Mouse (Mus musculus) kidney, adult 11 months (tissue): ENCODE results near the gene Pax2.

Experiments
- DNase-seq: peaks from one replicate; pipeline ENCODE4 v3.0.0; 2022

The Pax2 gene

DNA sequence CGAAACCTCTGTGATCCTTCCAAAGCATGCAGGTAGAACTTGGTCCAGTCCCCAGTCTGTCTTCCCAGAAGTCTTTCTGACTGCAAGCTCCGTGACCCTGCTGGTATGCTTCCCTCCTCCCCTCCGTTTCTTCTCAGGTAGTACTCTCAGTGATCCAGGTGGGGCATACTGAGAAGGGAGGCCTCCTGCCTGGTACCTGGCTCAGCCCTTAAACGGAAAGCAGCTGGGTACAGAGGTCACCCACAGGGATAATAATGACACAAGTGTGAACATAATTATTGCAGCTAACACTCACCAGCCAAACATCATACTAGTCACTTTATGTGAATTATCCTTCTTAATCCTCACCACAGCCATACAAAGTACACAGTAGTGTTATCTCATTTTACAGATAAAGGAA, 28.5 kb downstream of the Pax2 start:
- DNase-seq: no peak

DNA sequence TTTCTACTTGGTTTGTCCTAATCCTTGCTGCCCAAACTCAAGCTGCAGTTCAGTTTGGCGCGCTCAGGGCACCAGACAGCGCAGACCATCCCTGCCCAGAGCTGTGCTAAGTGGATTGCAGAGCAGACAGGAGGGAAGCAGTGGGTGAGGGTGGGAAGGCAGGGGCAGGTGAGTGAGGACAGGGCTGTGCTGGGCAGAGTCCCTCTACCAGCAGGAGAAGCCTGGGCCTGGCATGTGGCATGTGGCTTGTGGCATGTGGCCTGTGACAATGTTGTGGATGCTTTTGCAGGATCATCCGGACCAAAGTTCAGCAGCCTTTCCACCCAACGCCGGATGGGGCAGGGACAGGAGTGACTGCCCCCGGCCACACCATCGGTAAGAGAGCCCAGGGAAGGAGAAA, 32.6 kb downstream of the Pax2 start:
- DNase-seq: peak; percentile 33

DNA sequence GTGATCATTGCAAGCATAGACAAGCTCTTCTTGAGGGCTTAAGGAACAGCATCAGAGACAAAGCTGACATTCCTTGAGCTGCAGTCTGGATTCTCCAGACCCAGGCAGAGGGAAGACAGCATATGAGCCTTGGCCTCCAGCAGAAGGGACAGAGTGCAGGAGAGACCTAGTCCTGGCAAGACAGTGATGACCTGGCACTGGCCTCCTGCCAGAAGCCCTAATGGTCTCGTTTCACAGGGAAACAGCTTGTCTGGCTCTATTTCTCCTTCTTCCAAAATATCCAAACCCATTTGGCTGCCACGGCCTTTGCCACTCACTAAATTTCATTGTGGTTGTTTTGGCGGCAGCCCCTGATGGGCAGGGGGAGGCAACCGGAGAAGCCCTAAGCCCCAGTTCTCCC, 36.1 kb downstream of the Pax2 start:
- DNase-seq: peak; percentile 81

DNA sequence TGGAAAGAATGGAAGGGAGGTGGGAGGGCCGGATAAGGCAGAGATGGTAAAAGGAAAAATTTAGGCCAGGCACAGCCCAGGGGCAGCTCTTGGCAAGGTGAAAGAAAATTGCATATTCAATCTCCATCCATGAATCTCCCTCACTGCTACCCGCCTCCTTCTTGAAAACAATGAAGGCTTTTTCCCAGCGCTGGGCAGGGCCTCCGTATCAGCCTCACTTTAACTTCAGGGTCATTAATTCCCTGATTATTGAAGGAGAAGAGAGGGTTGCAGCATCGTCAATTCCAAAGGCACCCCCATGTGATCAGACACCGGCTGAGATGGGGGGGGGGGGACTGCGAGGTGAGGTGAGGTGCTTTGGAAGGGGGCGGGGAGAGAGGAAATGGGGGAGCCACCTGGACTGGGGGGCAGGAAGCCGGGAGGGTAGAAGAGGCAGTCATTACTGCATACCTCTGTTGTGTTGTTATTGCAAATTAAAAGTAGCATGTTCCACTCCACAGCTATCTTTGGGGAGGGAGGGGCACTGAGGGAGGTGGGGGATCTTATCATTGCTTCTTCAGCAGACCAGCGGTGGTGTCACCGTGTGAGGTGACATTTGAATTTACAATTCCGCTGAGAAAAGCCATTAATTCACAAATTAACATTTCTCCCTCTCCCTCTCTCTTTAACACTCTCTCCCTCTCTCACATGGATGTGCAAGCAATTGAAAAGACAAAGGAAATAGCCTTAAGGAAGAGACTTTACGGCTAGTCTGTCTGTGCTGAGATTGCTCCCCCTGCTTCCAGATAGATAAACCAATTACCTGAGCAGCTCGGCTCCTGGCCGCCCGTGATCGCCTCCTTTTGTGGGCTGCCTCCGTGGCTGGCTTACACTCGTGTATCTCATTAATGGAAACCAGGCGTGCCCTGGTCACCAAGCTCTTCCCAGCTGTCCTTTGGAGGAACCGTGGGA, 41.5 kb downstream of the Pax2 start:
- no peak for DNase-seq

DNA sequence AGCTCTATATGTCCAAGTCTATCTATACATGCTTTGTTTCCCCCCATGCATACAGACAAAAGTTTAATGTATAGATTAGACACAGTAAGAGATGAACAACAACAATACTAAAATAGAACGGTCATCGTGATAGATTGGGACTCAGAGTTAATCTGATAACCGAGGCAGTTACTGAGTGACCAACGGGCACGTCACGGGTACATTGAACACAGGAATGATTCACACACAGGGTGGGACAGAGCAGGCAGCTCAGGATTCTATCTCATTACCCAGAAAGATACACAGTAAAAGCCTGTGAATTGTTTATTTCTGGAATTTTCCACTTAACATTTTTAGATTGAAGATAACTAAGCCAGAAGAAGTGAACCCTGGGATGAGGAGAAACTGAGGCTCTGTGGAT, 42.9 kb downstream of the Pax2 start:
- DNase-seq: peak; percentile 50

DNA sequence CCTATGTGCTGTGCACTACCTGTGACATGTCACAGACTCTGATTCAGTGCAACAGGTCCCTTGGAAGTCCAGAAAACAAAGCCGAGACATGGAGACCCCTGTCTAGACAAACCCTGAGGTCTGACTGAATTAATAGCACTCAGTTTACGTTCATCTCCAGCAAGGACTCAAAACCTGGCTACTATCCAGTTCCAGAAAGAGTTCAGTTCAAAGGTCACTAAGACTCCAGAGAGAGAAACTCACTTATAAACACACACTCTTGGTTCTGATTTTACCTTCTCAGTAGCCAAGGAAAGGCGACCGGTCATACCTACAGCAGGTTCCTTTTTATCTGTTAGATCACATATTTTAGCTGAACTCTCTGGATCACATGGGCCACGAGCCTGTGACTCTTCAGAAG, 43.3 kb downstream of the Pax2 start:
- peak; percentile 34 for DNase-seq

DNA sequence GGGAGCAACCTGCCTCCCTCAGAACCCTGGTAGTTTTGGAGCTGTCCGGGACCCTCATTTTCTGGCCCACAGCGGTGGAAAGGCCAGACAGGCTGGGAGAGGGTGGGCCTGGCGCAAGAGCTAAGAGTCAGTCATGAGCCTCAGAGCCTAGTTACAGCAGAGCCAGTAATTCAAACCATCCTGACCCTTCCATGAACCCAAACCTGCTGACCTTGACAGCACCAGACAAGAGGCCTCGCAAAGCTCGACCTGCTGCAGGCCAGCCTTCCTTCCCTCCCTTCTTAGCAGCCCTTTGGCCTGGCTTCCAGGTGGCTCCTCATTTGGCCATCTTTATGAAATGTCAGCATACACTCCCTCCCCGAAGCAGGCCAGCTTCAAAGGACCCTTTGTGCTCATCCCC, 44.5 kb downstream of the Pax2 start:
- peak; percentile 70 for DNase-seq

DNA sequence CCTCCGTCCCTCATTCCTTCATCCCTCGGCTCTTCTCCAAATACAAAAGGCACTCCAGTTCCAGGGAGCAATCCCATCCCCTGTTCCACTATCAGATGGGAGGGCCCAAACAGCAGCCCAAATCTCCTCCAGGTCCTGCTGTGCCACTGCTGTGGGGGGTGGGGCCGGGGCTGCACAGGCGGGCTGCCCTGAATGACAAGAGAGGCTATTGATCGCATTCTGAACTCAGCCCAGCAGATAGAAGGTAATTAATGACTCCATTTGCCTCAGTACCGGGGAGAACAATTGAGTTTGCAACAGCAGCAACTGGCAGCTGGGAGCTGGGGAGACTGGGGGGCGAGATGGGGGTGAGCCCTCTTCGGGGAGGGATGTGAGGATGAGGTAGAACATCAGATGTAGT, 52.9 kb downstream of the Pax2 start:
- DNase-seq: no peak

DNA sequence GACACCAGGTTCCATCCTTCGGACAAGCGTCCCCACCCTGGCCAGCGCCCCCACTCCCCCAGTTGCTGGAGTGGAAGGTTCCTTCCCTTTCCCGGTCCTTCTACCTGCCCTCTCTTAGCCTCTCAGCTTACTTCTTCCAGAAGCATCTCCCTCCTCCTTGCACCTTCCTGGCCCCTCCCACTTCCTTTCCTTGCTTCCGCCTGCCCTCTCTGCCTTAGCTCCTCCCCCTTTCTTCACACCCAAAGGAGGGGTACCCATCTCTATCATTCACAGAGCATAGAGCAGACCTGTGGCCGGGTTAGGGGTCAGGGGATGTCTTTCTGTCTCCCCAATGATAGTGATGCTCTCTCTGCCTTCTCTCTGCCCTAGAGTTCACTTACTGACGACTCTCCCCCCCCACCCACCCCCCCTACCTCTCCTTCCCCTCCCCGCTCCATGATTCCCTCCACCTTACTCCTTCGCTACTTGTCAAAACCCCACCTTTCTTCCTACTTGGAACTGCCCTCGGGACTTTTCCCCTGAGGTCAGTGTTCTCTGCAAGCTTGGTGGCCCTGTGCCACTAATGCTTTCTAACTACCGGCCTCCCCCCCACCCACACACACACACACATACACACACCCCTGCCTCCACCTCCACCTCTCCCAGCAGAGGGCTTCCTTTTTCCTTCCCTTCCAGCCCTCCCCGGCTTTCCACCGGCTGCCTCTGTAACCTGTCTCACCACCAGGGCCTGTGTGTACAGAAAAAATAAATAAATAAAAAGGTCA, 57.0 kb downstream of the Pax2 start:
- peak; percentile 26 for DNase-seq

DNA sequence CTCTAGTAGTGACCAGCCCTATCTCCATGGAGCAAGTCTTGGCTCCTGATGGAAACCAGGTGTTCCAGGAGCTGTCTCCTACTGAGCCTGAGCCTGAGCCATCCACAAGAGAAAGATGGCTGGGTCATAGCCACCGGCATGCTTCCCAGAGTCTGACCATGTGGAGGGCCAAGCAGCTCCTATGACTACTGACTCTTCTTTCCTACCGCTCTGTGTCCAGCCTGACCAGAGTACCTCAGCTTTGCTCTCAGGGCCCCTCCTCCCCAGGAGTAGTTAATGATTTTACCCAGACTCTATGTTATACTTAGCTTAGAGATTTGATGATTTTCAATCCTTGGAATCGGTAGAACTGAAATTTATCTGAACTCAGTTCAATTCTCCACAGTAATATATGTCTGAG, 59.3 kb downstream of the Pax2 start:
- peak; percentile 27 for DNase-seq

DNA sequence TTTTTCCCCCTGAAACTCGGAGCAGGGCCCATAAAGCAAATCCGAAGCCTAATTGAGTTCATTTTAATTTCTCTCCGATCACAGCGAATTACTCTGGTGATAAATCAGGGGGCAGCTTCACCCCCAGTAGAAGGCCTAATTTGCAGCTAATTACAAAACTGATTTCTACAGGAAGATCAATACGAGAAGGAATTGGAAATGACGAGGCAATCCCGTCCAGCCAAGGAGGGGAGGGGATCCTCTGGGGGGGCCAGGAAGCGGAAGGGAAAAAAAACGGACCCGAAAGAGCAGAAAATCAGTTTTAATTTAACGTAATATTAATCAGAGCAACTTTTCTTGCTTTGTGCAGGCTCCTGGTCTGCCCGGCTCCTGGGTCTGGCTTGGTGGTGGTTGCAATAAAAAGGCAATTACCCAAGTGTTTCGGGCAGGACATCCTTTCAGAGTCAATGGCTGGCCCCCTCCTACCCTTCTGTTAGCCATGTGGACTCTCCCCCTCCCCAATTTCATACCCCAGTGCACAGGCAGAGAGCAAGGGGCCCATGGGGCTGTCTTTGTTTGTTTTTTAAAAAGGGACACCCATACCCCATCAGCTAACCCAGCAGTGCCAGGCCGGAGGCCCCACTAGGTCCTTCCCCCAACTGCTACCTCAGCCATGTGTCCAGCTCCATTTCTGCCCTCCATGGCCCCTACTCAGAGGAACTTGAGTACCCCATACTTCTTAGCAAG, 61.7 kb downstream of the Pax2 start:
- no peak for DNase-seq

DNA sequence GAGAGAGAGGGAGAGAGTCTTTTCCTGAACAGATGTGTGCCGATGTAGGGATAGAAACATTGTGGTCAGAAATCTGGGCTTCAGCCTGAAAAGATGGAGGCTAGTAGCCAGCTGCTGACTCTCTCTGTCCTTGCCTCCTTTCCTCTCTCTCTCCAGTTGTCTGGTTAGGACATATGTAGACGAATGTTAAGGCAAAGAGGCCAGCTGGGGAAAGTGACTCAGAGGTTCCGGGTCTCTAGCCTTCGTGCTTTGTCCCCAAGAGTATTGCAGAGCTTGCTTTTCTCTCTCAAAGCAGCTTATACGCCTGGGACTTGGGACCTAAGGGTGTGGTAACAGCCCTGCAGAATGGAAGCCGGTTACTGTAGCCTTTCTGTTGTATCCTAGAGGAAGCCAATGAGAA, 62.8 kb downstream of the Pax2 start:
- DNase-seq: no peak

DNA sequence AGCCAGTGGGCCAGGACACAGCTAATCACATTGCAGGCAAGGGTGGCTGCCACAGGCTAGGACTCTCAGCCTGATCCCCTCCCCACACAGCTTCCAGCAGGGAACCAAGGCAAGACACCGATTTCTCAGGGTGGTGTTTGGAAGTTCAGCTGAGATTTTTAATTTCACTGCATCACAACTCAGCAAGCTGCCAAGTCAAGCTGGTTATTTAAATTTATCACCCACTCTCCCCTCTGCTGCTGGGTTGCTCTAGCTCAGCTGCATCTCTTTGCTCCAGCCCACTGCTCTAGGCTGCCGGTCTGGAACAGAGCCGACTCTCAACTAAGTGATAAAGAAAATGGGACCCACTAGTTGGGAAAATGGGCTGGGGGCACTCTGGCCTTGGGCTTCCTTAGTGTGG, 65.7 kb downstream of the Pax2 start:
- DNase-seq: no peak

DNA sequence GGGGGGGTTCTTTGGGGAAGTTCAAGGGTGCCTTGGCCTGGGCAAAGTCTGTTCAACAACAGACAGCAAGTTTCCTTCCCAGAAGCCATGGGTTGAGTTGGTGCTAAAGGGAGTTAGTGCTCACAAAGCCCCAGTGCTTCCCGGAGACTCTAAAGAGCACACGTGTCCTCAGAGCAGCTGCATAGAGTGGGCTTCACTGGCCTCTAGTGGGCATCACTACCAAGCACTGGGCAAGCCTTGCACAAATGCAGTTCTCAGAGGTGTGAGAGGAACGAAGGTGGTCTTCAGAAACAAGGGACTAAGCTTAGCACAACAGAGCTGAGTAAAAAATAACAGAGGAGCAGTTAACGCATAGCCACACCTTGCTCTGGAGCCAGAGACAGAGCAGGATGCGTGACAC, 66.5 kb downstream of the Pax2 start:
- no peak for DNase-seq

DNA sequence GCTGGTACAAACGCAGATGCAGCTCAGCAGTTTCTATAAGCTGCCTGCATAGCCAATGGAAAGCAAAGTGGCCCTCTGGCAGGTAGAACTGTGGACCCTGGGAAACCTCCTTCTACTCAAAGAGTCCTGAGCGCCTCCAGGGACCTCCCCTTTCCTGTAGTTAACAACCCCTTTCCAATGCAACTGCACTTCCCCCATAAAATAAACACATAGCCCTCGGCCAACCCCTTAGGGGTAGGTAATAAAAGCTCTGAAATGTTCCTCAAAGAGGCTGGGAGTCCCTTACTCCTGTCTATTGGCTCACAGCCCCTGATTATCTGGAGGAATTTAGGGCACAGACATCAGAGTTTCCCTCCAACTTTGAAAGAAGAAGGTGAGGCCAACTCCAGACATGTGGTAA, 67.8 kb downstream of the Pax2 start:
- no peak for DNase-seq

DNA sequence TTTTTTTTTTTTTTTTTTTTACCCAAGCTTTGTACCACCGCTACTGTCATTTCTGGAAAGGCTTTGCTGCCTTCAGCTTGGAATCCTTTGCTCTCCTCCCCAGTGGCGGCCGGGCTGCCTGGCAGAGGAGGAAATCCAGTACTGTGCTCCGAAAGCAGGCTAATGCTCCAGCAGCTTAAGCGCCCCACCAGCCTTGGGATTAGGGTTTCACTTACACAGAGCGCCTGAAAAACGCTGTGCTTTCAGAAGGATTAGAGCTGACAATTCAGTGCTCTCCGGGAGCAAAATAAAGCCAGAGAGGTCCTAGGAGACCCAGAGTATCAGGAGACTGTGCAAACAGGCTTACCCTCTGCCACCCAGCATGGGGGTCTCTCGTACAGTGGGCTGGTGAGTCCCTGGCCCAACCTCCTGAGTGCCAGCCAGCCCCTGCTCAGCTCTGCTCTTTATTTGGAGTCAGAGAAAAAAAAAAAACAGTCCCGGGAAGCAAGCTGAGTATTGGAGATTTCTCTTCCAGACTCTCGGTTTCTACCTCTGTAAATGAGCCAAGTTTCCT, 69.4 kb downstream of the Pax2 start:
- DNase-seq: no peak

DNA sequence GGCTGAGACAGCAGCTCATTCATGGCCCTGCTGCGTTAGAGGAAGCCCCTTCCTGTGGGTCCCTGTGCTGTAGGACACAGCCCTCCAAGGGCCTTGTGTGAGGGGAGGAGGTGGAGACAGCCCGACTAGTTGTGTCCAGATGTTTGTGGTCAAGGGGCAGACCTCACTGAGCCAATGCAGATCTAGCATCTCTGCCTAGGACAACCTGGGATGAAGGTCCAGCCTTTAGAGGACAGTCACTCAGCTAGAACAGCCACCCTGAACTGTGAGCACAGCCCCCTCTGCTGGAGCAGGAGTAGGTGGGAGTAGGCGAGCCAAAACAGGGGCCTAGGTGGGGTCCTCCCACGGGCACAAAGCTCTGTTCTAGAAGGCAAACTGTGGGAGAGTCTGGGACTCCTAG, 70.0 kb downstream of the Pax2 start:
- DNase-seq: no peak

DNA sequence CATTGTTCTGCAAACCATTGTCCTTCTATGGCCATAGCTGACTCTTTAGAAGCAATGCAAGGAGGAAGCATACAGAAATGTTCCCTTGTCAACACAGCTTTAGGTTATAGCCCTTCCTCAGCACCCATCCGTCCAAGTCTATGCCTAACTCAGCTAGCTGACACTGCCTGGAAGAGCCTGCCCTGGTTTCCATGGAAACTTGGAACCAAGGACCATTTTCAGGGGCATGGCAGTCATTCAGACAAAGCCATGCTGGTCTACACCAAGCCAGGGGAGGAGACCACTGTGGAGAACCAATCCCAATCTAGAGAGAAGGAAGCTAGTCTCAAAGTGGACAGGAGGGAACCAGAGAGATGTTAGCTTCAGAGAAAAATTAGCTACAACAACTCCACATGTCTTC, 77.5 kb downstream of the Pax2 start:
- DNase-seq: no peak

DNA sequence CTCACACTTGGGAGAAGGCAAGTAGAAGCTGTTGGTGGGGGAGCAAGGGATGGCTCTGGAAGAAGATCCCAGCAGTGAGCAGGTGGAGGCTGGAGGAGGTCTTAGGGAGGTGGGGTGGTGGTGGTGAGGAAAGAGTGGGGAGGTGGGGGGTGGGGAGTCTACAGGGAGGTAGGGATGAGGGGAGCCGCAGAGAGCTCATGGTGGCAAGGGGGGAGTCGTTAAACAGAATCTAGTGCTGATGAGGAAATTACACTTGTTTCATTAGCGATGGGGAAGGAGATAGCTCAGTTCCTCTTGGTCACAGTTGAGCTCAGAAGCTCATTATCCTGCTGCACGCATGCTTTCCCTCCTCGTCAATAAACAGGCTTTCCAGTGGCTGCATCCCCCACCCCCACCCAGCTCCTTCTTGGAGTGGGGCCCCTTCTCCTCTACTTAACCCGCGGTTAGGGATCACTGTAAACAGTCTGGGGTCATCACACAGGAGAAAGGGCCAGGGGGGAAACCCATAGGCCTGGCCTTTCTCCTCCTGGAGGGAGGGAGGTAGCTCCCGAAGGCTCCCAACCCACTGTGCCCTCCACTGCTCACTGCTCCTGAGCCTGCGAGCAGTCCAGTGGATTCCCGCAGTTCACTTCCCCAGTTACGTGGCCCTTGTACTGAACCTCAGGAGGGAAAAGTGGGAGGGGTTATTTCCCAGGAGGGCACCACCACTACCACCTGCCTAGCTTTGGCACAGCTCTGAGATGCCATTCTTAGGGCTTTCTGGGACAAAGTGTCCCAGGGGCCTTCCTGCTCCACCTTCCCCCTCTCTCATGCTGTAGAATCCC, 78.6 kb downstream of the Pax2 start:
- peak; percentile 39 for DNase-seq

DNA sequence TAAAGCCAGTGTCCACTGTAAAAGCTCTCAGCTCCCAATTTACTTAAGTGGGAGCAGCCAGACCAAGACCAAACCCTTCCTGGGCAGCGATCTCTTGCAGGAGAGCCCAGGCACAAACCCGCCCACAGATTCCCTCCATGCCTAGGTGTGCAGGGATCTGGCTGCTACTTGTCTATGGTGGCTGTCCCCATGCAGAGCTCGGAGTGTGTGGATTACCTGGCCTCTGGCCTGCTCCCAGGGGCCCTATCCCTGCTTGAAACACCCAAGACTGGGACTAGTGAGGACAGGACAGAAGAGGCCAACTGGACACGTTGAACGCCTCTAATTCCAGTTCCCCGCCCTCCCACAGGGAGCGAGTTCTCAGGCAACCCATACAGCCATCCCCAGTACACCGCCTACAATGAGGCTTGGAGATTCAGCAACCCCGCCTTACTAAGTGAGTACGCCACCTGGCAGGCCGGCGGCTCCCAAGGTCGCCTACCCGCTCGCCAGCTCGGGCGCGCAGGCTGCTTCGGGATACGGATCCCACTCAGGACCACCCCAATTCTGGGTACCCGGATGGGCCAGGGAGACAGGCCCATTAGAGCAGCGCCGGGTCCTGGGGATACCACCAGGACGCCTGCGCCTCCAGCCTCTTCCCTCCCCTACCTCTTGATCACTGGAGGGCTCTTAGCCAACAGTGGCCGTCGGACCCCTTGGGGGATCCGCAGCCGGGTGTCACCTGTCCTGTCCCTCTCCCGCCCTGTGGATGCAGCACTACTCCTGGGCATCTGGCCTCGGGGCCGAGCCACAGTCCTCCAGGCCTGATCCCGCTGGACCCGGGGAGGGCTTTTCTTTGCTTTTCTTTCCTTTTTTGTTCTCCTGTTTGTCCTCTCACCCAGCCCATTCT, 79.4 kb downstream of the Pax2 start:
- DNase-seq: no peak
